Mouse (Mus musculus) megakaryocyte, adult 5-6 weeks (primary cell): ENCODE measurements around the gene Fam173a. TPM values are rescaled to one million over a fixed set of nuclear protein-coding genes. Genes with fewer than 3 reads are reported as not detected.
"Not testable (repeated sequence)": the region's sequence is repeated elsewhere in the genome, so short reads cannot be mapped to it uniquely, and the experiment has no call there.

ENCODE experiments used
- ATAC-seq: 2 replicates; pipeline ENCODE4 v1.8.0; 2016; ENCODE audit warnings: mild to moderate bottlenecking, inconsistent platforms; ENCODE audit not compliant: poor library complexity, severe bottlenecking
- total RNA-seq, 2 experiments: library from RNA; stranded (forward) in 1 of 2; stranded (reverse) in 1 of 2; fragments of 153-499, 151-499 nt in 1 of 2; fragments of 221-1000, 200-1000 nt in 1 of 2; gene quantifications; 2 replicates each; pipeline versions ENCODE4 v1.2.3 to v1.2.4; 2015 to 2017

Gene Fam173a
- total RNA-seq, 2 experiments from 2014 or later: 36.5 to 69.7 TPM

GRCm38 (mm10) chr17:25828712-25829557, 36.2 kb upstream of the Fam173a start, which contains the start of gene Jmjd8:
Jmjd8 (plus strand) TSS chr17:25828867.
- peak; percentile 34 for ATAC-seq

- ATAC-seq: no peak
These were observed 35.5 kb upstream of the Fam173a start for GRCm38 (mm10) chr17:25828223-25828594.

GRCm38 (mm10) chr17:25827546-25828222, 35.0 kb upstream of the Fam173a start:
- no peak for ATAC-seq

- no peak for ATAC-seq
These were observed 34.3 kb upstream of the Fam173a start for GRCm38 (mm10) chr17:25827011-25827410.

GRCm38 (mm10) chr17:25825984-25826570, 33.4 kb upstream of the Fam173a start:
- ATAC-seq: no peak

GRCm38 (mm10) chr17:25825311-25825710, 32.6 kb upstream of the Fam173a start:
- no peak for ATAC-seq

- ATAC-seq: no peak
These were observed 31.9 kb upstream of the Fam173a start for GRCm38 (mm10) chr17:25824362-25825142.

- ATAC-seq: peak; percentile 94
These were observed 30.8 kb upstream of the Fam173a start, which contains the start of gene Wdr24 for GRCm38 (mm10) chr17:25823452-25823851. Wdr24 (plus strand) TSS chr17:25823627.

GRCm38 (mm10) chr17:25818851-25819780, 26.4 kb upstream of the Fam173a start:
- peak; percentile 34; the same call in 1 of the 2 replicates for ATAC-seq

GRCm38 (mm10) chr17:25817662-25818061, 25.0 kb upstream of the Fam173a start:
- no peak for ATAC-seq

- ATAC-seq: peak; percentile 68
These were observed 20.8 kb upstream of the Fam173a start for GRCm38 (mm10) chr17:25813471-25813870.

- ATAC-seq: no peak
These were observed 18.2 kb upstream of the Fam173a start for GRCm38 (mm10) chr17:25810890-25811289.

- no peak for ATAC-seq
These were observed 17.1 kb upstream of the Fam173a start for GRCm38 (mm10) chr17:25809606-25810340.

- no peak for ATAC-seq
These were observed 16.3 kb upstream of the Fam173a start, which contains the start of gene Fbxl16 for GRCm38 (mm10) chr17:25808789-25809605. Fbxl16 (plus strand) TSS chr17:25809085.

GRCm38 (mm10) chr17:25808028-25808427, 15.3 kb upstream of the Fam173a start:
- ATAC-seq: no peak

GRCm38 (mm10) chr17:25807452-25807851, 14.8 kb upstream of the Fam173a start:
- ATAC-seq: not testable (repeated sequence)

- no peak for ATAC-seq
These were observed 13.8 kb upstream of the Fam173a start for GRCm38 (mm10) chr17:25806507-25806906.
